Mouse (Mus musculus): ENCODE results near the gene Gm8773. TPM values are rescaled to one million over a fixed set of nuclear protein-coding genes. Genes with fewer than 3 reads are reported as not detected.

Gm8773 gene
- not detected for total RNA-seq (2023)

GRCm38 (mm10) chr5:5573749-5574317 lies at the start of gene Gm8773:
Gm8773 (plus strand) TSS chr5:5573799.

GRCm38 (mm10) chr5:5559079-5559740 lies 14.4 kb upstream of the Gm8773 start, which contains the start of gene Gtpbp10:
Gtpbp10 (minus strand) TSS chr5:5559538.

Other genes starting within 250 kb of the Gm8773 start
- gene Cdk14, start 153.5 kb upstream of the Gm8773 start, total RNA-seq (2023) = 3.2 TPM
- gene 1700015F17Rik, start 94.7 kb upstream of the Gm8773 start, total RNA-seq (2023) = not detected
- 6.7 TPM for gene Cldn12, start 58.8 kb upstream of the Gm8773 start, total RNA-seq (2023)
- 20.5 TPM for gene Gtpbp10, start 14.3 kb upstream of the Gm8773 start, total RNA-seq (2023)
- gene Cfap69, start 90.4 kb downstream of the Gm8773 start, total RNA-seq (2023) = not detected
- not detected for gene Steap2, start 120.8 kb downstream of the Gm8773 start, total RNA-seq (2023)
- not detected for gene Steap1, start 175.5 kb downstream of the Gm8773 start, total RNA-seq (2023)

Measured in CD4-positive naive resting alpha-beta T cell, adult 76 days (primary cell).